Comparison of ENCODE assay signal across 8 mouse cellular contexts in the genomic region with DNA sequence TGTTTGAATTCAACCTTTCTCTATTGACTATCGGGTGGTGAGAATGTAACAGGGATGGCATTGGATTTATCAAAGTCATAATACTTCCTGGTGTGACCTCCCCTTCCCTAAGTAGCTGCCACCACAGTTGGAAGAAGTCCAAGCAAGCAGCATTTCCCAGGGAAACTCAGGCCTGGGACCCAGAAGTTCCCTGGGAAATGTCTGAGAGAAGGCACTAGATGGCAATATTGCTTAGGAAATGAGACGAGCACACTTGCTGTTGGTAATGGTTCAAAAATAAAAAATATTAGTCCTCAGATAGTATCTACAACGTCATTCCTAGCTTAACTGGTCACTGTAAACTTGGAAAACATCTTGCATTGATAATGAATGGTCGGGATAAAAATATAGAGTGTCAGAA. TPM values are rescaled to one million over a fixed set of nuclear protein-coding genes. Genes with fewer than 3 reads are reported as not detected.
A peak's percentile ranks its signal among the peaks of the same experiment; 100 is the strongest.
DNase-seq lines count a peak whose midpoint lies in the region.

No protein-coding gene starts in this region.

- peak; percentile 47 for DNase-seq in adrenal gland, postnatal 14 days
- DNase-seq in adrenal gland, adult 18-20 months (ENCODE audit: low spot score in 2 of 2), result no peak
- DNase-seq in kidney, postnatal 10 days, result peak; percentile 45
- DNase-seq in kidney, adult 8-10 months, result no peak
- peak; percentile 76 for DNase-seq in embryo, embryonic 10 days (ENCODE audit: low spot score)
- peak; percentile 72 for DNase-seq in lung, postnatal 10 days
- DNase-seq in right cerebral cortex, postnatal 25 days, result no peak
- no peak for DNase-seq in cerebellum, postnatal 36 days

RNA-seq across cellular contexts. Expression of a gene that starts 35.0 kb away (rescaled TPM):
- 0.23 TPM in 1 of 2 replicates, not detected in the other for total RNA-seq in adrenal gland, postnatal 14 days (2021)
- not detected for total RNA-seq in adrenal gland, adult 18-20 months (2021)

RNA-seq across cellular contexts. Expression of a gene that starts 38.6 kb away (rescaled TPM):
- 19.5 and 22.6 TPM in 2 replicates for total RNA-seq in adrenal gland, postnatal 14 days (2021)
- total RNA-seq in adrenal gland, adult 18-20 months (2021), result 10 to 100 TPM; 20.9 to 26.7 TPM

RNA-seq across cellular contexts. Expression of a gene that starts 53.8 kb away (rescaled TPM):
- not detected in 2 replicates for total RNA-seq in adrenal gland, postnatal 14 days (2021)
- under 1 TPM in 1 of 2 experiments, not detected in 1; 0.10 TPM for total RNA-seq in adrenal gland, adult 18-20 months (2021)

Comparison
In these comparisons a context has a peak if more than half of its experiments do, and no peak if none do; other contexts are left out.
1. DNase-seq: peak in adrenal gland, postnatal 14 days (single experiment), kidney, postnatal 10 days (single experiment), embryo, embryonic 10 days (single experiment) and lung, postnatal 10 days (single experiment); none in adrenal gland, adult 18-20 months (0 of 2), kidney, adult 8-10 months (0 of 2), right cerebral cortex, postnatal 25 days (single experiment) and cerebellum, postnatal 36 days (0 of 2).